ENCODE assay signal across 13 mouse cellular contexts in the genomic region with DNA sequence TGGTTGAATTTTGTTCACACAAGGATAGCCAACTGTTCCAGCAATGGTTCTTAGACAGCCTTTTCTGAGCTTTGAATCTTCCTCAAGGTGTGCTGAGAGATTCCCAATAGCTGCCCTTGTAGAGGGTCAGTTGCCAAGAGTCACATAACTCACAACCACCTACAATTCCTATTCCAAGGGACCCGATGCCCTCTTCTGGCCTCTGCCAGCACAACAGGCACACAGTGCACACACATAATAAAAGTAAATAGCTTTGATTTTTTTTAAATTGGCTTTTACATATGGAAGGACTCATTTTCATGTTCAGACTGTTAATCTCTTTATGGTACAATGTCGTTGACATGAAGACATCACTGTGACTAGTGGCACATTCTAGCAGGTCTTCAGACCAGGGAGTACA.
DNase-seq lines count a peak whose midpoint lies in the region.
"Had no signal": no experiment of that assay in that cellular context is flagged by ENCODE, and none has a peak within 500 bp of the region (broad histone marks: within the 10 kb centered on the region; RNA-seq: fewer than 3 reads in every experiment).

No protein-coding gene starts in this region.

- DNase-seq in cerebellum, postnatal 14 days, result peak; percentile 41 to 53
- DNase-seq in cerebellum, adult 8-10 months, result no peak
- peak; percentile 9 to 50 for DNase-seq in kidney, postnatal 36 days
- DNase-seq in kidney, postnatal 14 days, result no peak
- DNase-seq in thymus, postnatal 4 days, result peak; percentile 36
- DNase-seq in thymus, postnatal 0 days (ENCODE audit: low spot score), result no peak
- no peak for DNase-seq in T-cell, adult 2 months (ENCODE audit: low spot score)
- DNase-seq in natural killer cell, adult 2 months (ENCODE audit: low spot score in 2 of 2), result no peak
- DNase-seq: adrenal gland, postnatal 25 days; B cell, adult 2 months; cerebellum, adult 18-20 months; heart, postnatal 14 days; thymus, postnatal 25 days had no signal

Comparison
In these comparisons a context has a peak if more than half of its experiments do, and no peak if none do; other contexts are left out.
1. DNase-seq: peak in cerebellum, postnatal 14 days (2 of 2), kidney, postnatal 36 days (2 of 2) and thymus, postnatal 4 days (single experiment); none in cerebellum, adult 8-10 months (single experiment), kidney, postnatal 14 days (single experiment), thymus, postnatal 0 days (single experiment), T-cell, adult 2 months (single experiment) and natural killer cell, adult 2 months (0 of 2).